Mouse (Mus musculus) frontal cortex, postnatal 36 days (tissue): ENCODE measurements at regions not wholly inside any gene's neighbourhood (a gene's known extent, or its start where the extent isn't known, plus 50 kb on each side); places are given as distances from the start of the nearest gene placed in this dataset.

ENCODE experiments used
- DNase-seq, 2 experiments: peaks; one replicate each; pipeline ENCODE4 v3.0.0; 2022; ENCODE audit warnings: low spot score in 2 of 2

- no peak for DNase-seq
Measured at GRCm38 (mm10) chr16:84318091-84318490, 196.8 kb upstream of the A730009L09Rik start.

GRCm38 (mm10) chr16:84321569-84321968 lies 193.4 kb upstream of the A730009L09Rik start:
- no peak for DNase-seq

GRCm38 (mm10) chr16:84330293-84330692 lies 184.6 kb upstream of the A730009L09Rik start:
- DNase-seq: no peak

GRCm38 (mm10) chr16:84346089-84346488 lies 168.8 kb upstream of the A730009L09Rik start:
- no peak for DNase-seq

- DNase-seq: peak in 1 of 2 experiments; percentile 47
Measured at GRCm38 (mm10) chr16:84355118-84355517, 159.8 kb upstream of the A730009L09Rik start.

- peak; percentile 21 to 39 for DNase-seq
Measured at GRCm38 (mm10) chr16:84365969-84366368, 149.0 kb upstream of the A730009L09Rik start.

- peak in 1 of 2 experiments; percentile 20 for DNase-seq
Measured at GRCm38 (mm10) chr16:84368928-84369682, 145.8 kb upstream of the A730009L09Rik start.

- DNase-seq: no peak
Measured at GRCm38 (mm10) chr16:84378461-84378860, 136.5 kb upstream of the A730009L09Rik start.

GRCm38 (mm10) chr16:84391756-84392155 lies 123.2 kb upstream of the A730009L09Rik start:
- no peak for DNase-seq

GRCm38 (mm10) chr16:84394895-84395294 lies 120.0 kb upstream of the A730009L09Rik start:
- DNase-seq: no peak

GRCm38 (mm10) chr16:84421650-84422049 lies 93.3 kb upstream of the A730009L09Rik start:
- no peak for DNase-seq

GRCm38 (mm10) chr16:84426990-84427540 lies 87.9 kb upstream of the A730009L09Rik start:
- no peak for DNase-seq

GRCm38 (mm10) chr16:84456596-84456995 lies 58.3 kb upstream of the A730009L09Rik start:
- no peak for DNase-seq

- no peak for DNase-seq
Measured at GRCm38 (mm10) chr16:84462150-84462549, 52.8 kb upstream of the A730009L09Rik start.
